Mouse (Mus musculus) yolk sac, embryonic 10.5 days (tissue): ENCODE results near the gene Ddx43.

Experiments
- DNase-seq: peaks from one replicate; pipeline ENCODE4 v3.0.0-alpha.2; 2017; ENCODE audit warnings: low spot score

Gene Ddx43

DNA sequence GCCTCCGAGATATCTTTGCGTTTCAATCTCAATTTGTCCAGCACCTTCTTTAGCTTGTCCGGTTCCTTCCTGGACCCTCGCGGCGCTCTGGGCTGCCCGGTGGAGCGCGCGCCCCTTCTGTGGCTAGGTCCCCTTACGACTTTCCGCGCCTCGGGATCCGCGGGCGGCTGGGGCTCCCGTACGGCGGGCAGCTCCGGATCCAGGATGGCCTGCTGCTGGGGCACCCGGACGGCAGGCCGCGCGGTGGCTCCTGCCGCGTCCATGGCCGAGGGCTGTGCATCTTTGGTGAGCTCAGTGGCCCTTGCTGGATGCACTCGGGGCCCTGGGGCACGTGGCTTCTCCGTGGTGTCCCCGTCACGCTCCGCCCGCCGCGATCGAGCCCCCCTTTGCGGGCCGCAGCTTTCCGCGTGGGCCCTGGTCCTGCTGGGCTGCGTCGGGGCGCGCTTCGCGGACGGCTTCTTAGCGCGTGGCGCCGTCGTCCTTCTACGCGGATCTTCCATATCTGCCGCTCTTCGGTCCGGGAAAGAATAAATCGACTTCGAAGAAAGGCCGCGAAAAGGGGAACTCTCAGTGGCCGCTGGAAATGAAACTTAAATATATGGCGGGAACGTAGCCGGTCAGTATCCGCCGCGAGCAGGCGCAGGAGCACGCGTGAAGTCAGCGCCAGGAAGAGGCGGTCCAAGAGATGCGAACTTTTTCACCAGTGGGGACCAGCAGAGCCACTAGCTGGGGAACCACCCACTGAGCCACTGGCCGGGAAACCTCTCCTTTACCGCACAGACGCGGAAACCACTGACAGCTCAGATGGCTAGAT is 47.2 kb downstream of the Ddx43 start, which contains the start of gene Cgas:
TSS of gene Cgas (minus strand) at position 659 of the 814 bp plus-strand sequence.
- DNase-seq = peak; percentile 43

DNA sequence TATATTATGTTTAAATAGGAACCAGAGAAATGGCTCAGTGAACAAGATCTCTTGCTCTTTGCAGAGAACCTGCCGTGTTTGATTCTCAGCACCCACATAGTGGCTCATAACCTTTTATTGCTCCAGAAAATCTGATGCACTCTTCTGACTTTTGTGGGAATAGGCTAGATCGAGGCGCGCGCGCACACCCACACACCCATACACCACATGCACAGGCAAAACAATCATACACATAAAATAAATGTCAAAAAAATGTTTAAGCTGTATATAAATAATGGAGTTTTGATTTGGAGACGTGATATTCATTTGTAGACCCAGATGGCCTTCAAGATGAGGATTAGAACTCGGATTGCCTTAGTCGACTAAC is 52.0 kb downstream of the Ddx43 start:
- DNase-seq = no peak

DNA sequence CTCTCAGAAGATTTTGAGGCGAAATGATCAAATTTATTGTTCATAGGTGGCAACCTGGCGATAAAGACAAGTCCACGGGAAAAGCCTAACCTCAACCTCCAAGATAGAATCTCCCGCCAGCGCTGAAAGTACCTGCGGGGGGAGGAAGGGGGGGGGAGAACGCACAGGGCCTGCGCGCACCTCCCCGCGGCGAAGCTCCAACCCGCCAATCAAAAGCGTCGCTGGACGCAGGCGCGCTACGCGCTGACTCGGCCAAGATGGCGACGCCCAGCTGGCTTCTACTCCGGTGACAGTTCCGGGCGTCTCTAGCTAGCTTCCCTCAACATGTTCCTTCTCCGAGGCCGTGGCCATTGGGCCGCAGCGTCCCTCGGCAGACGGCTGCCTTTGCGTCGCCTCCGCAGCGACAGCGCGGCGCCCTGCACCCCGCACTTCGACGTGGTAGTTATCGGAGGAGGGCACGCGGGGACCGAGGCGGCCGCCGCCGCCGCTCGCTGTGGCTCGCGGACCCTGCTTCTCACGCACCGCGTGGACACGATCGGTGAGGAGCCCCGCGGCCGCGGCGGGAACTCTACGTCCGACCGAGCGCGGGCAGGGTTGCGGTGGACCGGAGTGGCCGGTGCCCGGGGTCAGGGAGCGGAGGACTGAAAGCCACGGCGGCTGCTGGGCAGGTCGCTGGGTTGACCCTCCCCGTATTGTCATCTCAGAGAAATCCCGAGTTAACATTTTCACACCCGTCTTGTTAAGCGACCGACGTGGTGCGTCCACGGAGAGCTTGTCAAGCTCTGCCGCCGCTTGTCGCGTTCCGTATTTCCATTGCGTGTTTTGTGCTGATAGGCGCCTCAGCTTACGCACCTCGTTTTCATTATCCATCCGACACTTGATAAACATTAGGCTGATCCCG is 52.6 kb downstream of the Ddx43 start, which contains the start of the genes Mto1 and Gm17324:
TSS of gene Mto1 (plus strand) at position 236 of the 901 bp plus-strand sequence.
TSS of gene Gm17324 (minus strand) at position 814 of the 901 bp plus-strand sequence.
- DNase-seq = peak; percentile 91

DNA sequence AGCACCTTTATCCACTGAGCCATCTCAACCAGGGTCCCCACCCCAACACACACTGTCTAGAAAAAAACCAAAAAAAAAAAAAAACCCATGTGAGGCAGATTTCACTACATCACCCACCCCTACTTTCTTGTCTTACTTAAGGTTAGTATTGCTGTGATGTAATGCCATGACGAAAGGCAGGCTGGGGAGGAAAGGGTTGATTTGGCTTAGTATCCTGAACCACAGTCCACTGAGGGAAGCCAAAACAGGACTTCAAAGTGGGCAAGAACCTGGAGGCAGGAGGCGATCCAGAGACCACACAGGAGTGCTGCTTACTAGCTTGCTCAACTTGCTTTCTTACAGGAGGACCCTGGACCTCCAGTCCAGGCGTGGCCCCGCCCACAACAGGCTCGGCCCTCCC is 54.8 kb downstream of the Ddx43 start:
- no peak for DNase-seq

DNA sequence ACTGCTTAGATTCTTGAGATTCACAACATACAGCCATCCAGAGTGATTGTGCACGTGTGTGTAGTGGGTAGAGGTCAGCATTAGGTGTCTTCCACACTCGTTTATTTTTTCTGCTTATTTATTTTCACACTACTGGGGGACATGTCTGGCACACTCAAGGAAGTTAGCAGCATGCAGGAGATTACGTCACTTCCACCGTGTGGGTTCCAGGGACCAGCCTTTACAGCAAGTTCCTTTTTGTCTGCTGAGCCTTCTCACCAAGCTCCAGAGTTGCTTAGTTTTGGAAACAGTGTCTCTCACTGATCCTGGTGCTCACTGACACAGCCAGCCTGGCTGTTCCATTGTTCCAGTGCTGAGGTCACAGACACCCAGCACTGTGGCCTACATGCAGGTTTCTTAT is 55.8 kb downstream of the Ddx43 start:
- no peak for DNase-seq

DNA sequence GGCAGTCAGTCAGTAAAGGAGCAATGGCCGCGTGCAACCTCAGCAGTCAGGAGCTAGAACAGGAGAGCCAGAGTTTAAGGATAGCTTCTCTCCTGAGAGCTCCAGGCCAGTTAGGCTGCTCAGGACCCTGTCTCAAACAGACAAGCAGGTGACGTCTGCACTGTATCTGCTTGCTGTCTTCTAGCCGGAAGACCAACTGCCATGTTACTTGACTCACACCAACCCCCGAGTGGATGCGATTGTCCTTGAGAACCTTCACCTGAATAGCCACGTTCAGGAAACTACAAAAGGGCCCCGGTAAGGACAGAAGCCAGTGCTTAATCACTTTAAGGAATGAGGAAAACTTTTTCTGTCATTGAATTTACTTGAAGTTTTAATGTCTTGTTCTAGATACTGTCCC is 61.4 kb downstream of the Ddx43 start:
- no peak for DNase-seq

DNA sequence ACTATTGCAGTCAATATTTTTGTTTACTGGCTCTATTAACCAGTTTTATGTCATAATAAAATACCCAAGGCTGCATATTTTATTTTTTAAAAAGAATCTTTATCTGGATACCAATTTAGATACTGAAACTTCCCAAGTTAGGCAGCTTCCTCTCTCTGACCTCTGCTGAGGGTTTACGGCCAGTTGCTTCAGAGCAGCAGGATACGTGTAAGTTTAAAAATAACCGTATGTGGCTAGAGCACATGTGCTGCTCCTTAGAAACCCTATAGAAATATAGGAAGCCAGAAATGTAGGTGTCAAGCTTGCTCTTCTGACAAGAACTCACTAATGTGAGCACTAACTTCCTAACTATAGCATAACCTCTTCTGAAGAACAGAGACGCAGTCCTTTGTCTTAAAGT is 67.8 kb downstream of the Ddx43 start:
- no peak for DNase-seq

DNA sequence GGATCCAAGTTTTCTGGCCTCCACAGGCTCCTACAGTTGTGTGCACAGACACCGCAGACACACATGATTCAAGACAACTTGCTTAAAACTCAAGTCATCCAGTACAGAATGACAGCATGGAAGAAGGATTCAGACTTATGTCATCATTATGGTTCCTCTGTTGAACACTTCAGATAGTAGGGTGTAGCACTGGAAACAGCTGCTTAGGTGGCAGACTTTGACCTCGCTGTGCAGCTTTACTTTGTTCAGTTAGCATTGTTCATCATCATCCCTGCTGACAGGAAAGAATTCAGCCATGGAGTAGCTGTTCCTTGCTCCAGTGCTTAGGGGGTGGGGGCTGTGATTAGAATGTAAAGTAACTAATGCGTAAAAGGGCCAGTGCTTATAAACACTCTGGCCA is 70.1 kb downstream of the Ddx43 start:
- peak; percentile 49 for DNase-seq
